Mouse (Mus musculus): ENCODE results near the gene Cnih3.

Cnih3 gene

DNA sequence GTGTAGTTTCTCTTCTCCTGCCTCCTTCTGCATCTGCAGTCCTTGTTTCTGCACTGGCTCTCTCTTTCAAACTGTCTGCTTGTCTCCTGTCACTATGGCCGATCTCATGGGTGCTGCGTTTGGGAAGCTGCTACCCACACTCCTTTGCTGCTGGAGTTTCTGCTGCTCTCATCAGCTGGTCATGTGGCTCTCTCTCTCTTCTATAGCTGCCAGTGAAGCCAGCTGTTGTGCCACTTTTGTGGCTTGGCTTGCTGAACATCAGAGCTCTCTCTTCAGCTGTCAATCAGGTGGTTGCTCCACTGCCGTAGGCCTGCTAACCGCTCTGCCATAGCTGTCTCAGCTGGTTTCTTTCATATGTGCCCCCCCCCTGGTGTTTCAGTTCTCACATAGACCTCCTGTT lies 17.0 kb upstream of the Cnih3 start:
- ChIA-PET CTCF (interaction anchor here in 2 of 4 experiments (0.6 to 0.7 kb wide), 3 partner anchors 279 to 286 kb away, joined by 3 to 8 read pairs (median 3); no protein-coding TSS in a partner anchor), POLR2A (interaction anchor here in 1 of 4 experiments (0.6 kb wide), 2 partner anchors 731 to 1345 kb away, joined by 3 read pairs; no protein-coding TSS in a partner anchor)

GRCm38 (mm10) chr1:181336857-181337256 lies 15.6 kb upstream of the Cnih3 start:
- POLR2A ChIA-PET: interaction anchor here in 2 of 4 experiments (0.7 to 1.5 kb wide), 3 partner anchors 9 to 249 kb away, joined by 4 to 6 read pairs (median 4); no protein-coding TSS in a partner anchor
- CTCF ChIA-PET: interaction anchor here in 1 of 4 experiments (0.5 to 0.6 kb wide), 2 partner anchors 13 to 243 kb away, joined by 3 to 5 read pairs; no protein-coding TSS in a partner anchor

- CTCF ChIA-PET: interaction anchor here in 1 of 4 experiments (0.5 kb wide), 1 partner anchor 443 kb away, joined by 3 read pairs; no protein-coding TSS in a partner anchor
Observed at GRCm38 (mm10) chr1:181339106-181339505, 13.3 kb upstream of the Cnih3 start.

GRCm38 (mm10) chr1:181345547-181345946 lies 6.9 kb upstream of the Cnih3 start:
- ChIA-PET CTCF (interaction anchor here in 3 of 4 experiments (0.5 to 1.0 kb wide), 4 partner anchors 26 to 113 kb away, joined by 3 to 4 read pairs (median 3); no protein-coding TSS in a partner anchor), POLR2A (interaction anchor here in 2 of 4 experiments (0.5 to 1.4 kb wide), 5 partner anchors 9 to 281 kb away, joined by 3 to 6 read pairs (median 4); no protein-coding TSS in a partner anchor)

More at GRCm38 (mm10) chr1:181339106-181339505, 13.3 kb upstream of the Cnih3 start:
- POLR2A ChIA-PET: interaction anchor here in 2 of 4 experiments (0.6 to 0.7 kb wide), 2 partner anchors 14 to 716 kb away, joined by 4 to 6 read pairs; no protein-coding TSS in a partner anchor

DNA sequence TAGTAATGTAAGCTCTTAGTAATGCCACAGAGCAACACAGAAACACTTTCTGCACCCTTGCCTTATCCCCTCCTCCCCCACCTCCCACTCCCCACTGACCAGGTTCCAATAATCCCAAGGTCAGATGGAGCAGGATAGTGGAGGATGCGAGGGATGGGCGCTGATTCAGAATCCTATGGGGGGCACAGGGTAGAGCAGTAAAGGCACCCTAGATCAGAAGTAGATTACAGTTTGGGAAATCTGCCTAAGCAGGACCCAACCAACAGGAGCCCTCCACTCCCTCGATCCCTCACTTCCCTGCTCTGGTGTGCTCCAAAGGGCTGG lies 423 bp upstream of the Cnih3 start:
- POLR2A ChIA-PET: interaction anchor here in 1 of 4 experiments (1.0 to 1.3 kb wide), 2 partner anchors 17 to 120 kb away, joined by 3 to 4 read pairs; no protein-coding TSS in a partner anchor

DNA sequence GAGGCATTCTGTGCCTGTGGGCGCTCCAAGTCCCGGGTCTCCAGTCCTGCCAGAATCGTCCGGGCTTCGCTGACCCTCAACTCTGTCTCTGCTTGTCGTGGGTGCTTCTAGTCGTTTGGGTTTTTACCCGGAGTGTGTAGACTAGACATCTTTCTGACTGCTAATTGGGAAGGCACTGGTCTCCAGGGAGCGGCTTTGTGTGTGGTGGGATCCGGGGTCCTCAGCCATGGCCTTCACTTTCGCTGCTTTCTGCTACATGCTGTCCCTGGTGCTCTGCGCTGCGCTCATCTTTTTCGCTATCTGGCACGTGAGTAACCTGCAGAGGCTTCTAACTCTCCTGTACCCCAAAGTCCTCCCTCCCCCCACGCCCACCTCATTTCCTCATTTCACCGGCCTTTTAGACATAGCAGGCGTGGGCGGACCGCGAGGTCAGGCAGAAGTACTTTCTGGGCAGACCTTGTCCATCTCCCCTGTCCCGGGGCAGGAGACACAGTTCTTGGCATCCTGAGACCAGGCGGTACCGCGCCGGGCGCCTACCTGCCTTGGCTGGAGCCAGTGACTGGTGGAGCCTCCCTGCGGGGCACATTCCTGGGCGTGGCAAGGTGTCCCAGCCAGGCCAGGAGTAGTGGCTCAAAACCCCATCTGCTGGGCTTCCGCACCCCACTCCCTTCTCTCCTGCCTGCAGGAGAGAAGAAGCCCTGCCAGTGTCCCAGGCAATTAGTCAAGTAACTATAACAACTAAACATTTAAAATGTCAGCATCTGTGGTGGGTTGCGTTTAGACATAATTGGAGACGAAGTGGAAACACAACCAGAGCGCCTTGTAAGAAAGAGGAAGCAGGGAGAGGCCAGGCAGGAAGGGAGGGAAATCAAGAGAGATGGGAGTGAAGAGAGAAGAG lies 1.0 kb downstream of the Cnih3 start:
- POLR2A ChIA-PET: interaction anchor here in 2 of 4 experiments (0.6 to 1.3 kb wide), 5 partner anchors 14 to 193 kb away, joined by 3 to 4 read pairs (median 3); no protein-coding TSS in a partner anchor
- CTCF ChIA-PET: interaction anchor here in 2 of 4 experiments (0.6 to 1.4 kb wide), 3 partner anchors 15 to 331 kb away, joined by 3 read pairs; no protein-coding TSS in a partner anchor

More for the DNA sequence above, 423 bp upstream of the Cnih3 start:
- CTCF ChIA-PET: interaction anchor here in 3 of 4 experiments (0.6 to 1.4 kb wide), 3 partner anchors 28 to 1843 kb away, joined by 3 to 12 read pairs (median 4); no protein-coding TSS in a partner anchor

DNA sequence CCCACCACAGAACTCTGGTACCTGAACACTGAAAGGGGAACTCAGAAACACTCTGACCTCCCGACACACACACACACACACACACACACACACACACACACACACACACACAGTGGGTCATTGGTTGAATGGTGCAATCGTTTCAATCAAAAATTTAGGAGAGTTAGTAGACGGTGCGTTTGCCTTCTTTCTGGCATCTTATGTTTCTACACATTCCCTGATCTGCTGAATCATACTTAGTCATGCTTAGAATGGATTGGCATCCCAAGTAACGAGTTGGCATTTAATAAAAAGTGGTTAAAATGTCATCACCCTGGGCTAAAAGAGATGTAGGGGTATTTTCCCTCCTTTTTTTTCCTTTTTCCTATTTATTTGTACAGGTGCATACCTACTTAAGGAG lies 3.3 kb downstream of the Cnih3 start:
- POLR2A ChIA-PET: no interaction called here
- CTCF ChIA-PET: no interaction called here

DNA sequence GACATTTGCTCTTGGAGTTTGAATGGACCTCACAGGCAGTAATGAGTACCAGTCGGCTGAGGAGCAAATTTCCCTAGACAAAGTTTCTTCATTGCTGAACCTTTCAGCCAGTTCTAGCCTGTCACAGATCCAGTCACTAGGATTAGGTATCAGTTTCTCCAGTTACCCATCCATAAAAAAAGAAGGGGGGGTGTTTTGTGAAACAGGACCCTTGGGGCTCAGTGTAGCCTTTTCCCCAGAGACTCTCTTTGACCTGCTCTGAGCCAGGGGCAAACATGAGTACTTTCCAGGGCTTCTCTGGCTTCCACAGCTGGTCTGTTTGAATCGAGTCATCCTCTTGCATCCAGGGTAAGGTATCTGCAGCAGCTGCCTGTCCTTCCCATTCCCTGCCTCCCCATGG lies 5.4 kb downstream of the Cnih3 start:
- ChIA-PET CTCF (interaction anchor here in 2 of 4 experiments (0.5 to 0.7 kb wide), 2 partner anchors 188 to 1405 kb away, joined by 3 to 5 read pairs; no protein-coding TSS in a partner anchor), POLR2A (no interaction called here)

DNA sequence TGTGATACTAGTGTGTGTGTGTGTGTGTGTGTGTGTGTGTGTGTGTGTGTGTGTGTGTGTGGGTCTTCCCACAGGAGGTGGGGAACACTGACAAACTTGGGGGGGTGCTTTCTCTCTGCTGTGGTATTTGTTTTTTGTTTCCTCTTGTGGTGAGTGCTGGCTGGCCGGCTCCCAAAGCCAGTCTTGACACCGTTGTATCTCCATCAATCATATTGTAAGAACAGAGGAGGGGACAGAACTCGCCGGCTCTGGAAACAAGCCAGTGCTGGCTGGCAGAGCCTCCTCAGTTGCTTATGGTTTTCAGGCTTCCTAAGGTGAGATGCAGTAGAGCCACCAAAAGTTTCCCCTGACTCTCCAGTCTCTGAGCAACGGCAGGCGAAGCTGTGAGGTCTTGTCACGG lies 6.1 kb downstream of the Cnih3 start:
- ChIA-PET POLR2A (interaction anchor here in 1 of 4 experiments (1.3 kb wide), 1 partner anchor 18 kb away, joined by 3 read pairs; no protein-coding TSS in a partner anchor), CTCF (interaction anchor here in 1 of 4 experiments (0.7 kb wide), 1 partner anchor 188 kb away, joined by 5 read pairs; no protein-coding TSS in a partner anchor)

- POLR2A ChIA-PET: no interaction called here
- CTCF ChIA-PET: interaction anchor here in 1 of 4 experiments (1.3 kb wide), 1 partner anchor 18 kb away, joined by 3 read pairs; no protein-coding TSS in a partner anchor
Observed at GRCm38 (mm10) chr1:181360732-181361131, 8.3 kb downstream of the Cnih3 start.

DNA sequence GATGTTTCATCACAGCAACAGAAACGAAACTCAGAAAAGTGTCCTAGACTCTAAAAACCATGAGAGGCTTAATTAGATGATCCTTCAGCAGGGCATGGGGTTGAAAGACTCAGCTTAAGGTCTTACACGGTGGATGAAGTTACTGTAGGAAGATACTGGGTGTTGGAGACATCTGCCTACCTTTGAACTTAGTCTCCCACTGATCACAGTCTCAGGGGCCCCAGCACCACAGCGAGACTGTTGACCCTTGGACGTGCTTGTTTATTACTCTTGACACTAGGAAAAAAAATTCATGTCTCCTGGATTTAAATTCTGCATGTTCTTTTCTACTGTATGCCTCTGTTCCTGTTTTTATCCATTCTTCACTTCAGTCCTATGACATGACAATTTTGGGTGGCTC lies 11.6 kb downstream of the Cnih3 start:
- ChIA-PET POLR2A (interaction anchor here in 1 of 4 experiments (0.6 kb wide), 1 partner anchor 10 kb away, joined by 5 read pairs; no protein-coding TSS in a partner anchor), CTCF (no interaction called here)

DNA sequence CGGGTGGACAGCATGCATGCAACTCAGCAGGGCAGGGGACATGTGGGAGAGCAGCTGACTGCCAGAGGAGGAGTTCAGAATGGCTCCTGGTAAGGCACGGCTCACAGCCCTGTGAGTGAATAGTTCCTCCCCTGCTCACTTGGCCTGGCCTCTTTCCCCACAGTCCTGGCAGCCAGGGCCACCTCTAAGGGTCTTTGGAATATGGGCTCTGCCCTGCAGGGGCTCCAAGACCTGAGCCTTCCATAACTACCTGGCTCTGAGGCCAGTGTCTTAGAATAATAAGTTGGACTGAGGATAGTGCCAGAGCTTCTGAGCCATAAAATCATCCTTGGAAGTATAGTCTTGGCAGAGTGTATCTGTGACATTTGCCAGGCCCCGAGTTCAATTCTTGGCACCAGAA lies 12.9 kb downstream of the Cnih3 start:
- CTCF ChIA-PET: no interaction called here

DNA sequence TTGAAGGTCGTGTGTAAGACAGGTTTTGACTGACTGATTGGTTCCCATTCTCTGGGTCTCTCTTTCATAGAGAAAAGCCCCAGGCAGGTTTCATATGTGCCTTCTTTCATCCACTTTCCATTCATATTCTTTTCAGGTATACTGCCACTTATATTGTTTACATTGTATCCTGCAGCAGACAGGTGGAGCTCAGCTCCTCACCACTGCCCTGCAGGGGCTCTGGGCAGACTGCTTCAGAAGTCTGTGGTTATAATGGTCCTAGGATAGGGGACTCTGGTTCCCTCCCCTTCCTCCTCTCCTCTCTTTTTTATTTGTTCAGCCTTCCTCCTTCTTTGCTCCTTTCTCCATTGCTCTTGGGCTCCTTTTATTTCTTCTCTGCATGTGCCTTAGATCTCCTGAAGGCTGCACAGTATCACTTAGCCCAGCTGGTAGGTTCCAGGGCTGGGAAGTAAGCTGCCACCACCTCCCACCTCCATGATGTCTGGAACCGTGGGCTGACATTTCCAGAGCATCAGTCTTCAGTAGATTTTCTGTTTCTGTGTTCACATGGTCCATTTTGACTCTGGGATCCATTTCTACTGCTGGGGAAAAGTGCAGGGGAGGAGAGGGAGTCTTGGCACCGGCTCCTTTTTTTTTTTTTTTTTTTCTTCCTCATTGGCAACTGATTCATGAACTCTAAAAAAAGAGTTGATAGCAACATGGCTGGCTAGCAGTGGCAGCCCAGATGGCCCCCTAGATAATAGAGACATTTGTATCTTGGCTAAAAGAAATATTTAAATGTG lies 16.6 kb downstream of the Cnih3 start:
- ChIA-PET POLR2A (interaction anchor here in 1 of 4 experiments (0.6 kb wide), 1 partner anchor 17 kb away, joined by 3 read pairs; no protein-coding TSS in a partner anchor), CTCF (no interaction called here)

More for the DNA sequence above, 12.9 kb downstream of the Cnih3 start:
- POLR2A ChIA-PET: no interaction called here

GRCm38 (mm10) chr1:181370370-181370769 lies 17.9 kb downstream of the Cnih3 start:
- POLR2A ChIA-PET: no interaction called here
- CTCF ChIA-PET: no interaction called here

DNA sequence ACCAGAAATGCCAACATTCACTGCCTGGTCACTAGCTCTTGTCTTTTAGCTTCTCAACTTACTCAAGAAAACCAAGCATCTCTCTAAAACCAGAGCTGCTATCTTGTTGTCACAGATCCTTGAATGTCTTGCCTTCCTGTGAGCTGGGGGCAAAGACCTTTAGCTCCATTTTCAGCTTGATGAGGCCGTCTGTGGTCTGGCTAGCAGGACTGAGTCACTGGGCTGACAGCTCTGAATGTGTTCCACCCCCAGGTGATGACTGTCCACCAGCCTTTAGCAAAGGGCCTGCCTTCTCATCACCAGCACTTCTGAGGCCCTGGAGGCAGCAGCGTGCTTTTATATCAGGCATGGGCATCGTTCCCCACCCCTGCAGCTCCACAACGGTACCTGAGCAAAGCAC lies 18.8 kb downstream of the Cnih3 start:
- ChIA-PET POLR2A (no interaction called here), CTCF (interaction anchor here (0.5 to 1.4 kb wide), 5 partner anchors 8 to 353 kb away, joined by 3 to 10 read pairs (median 4); no protein-coding TSS in a partner anchor)

DNA sequence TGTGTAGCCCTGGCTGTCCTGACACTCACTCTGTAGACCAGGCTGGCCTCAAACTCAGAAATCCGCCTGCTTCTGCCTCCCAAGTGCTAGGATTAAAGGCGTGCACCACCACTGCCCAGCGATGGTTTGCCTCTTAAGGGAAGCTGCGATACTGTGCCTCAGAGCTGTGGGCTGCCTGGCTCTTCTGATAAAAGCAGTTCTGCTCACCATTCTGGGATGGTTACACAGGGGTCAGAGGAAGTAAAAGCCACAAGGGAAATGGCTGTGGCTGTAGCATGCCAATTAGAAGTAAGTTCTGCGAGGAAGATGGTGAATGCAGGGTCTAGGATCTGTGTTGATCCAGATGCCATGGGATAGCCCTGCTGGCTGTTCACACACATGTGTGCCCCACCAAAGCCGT lies 19.9 kb downstream of the Cnih3 start:
- ChIA-PET CTCF (interaction anchor here in 2 of 4 experiments (1.3 to 1.4 kb wide), 2 partner anchors 7 to 8 kb away, joined by 5 to 10 read pairs; no protein-coding TSS in a partner anchor), POLR2A (interaction anchor here in 1 of 4 experiments (1.0 kb wide), 1 partner anchor 470 kb away, joined by 3 read pairs; no protein-coding TSS in a partner anchor)

DNA sequence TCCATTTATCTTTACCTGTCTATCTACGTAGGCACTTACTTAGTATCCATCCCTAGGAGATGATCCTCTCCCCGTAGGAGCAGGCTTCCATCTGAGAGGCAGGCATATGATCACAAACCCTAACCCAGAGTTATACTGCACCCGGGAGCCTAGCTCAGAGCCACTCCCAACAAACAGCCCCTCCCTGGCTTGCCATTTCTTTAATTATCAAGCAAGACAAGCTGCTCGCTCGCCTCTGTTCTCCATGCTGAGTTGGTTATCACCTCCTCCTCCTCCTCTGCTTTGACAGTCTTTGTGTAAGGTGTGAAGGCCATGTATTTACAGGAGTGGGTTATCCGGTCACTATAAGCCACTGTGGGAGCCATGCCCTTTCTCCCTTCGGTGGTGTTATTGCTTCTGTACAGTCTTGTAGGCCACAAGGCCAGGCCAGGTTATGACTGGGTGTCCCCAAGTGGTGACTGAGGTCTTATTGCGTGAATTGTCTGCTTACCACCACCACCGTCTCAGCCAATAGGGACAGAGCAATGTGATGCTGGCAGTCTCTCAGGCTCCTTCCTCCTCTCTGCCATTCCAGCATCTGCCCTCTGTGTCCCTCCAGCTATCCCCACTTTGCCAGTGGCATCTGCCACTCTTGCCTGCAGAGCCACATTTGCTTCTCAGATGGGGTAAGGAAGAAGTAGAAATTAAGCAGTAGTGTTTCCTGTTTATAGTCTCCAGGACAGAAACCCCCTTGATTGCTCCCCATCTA lies 22.4 kb downstream of the Cnih3 start:
- ChIA-PET CTCF (no interaction called here), POLR2A (interaction anchor here in 1 of 4 experiments (1.2 kb wide), 1 partner anchor 21 kb away, joined by 3 read pairs; no protein-coding TSS in a partner anchor)

GRCm38 (mm10) chr1:181376431-181376830 lies 24.0 kb downstream of the Cnih3 start:
- POLR2A ChIA-PET: interaction anchor here in 2 of 4 experiments (0.9 to 1.2 kb wide), 3 partner anchors 9 to 31 kb away, joined by 3 to 4 read pairs (median 3); no protein-coding TSS in a partner anchor
- CTCF ChIA-PET: no interaction called here
